20 mouse cellular contexts compared by ENCODE assay signal in the genomic region with DNA sequence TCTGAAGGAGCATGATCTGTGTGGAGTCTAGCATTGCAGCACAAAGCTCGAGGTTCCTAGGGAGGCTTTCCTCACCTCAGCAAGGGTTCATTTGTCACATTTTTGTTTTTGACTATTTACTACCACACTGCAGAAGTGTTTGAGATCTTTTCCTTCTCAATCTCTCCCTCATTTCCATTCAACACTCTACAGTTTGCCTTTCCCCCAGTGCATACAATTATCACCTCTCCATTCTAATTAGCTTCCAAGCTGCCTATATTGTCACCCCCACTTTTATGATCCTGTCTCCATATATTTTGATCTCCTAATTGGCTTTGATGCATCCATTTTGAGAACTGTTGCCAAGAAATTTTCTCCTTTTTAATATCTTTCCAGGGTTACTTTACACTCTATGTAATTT.
DNase-seq lines count a peak whose midpoint lies in the region; ATAC-seq lines count a peak whose summit lies in the region.
"Had no signal": no experiment of that assay in that cellular context is flagged by ENCODE, and none has a peak within 500 bp of the region (broad histone marks: within the 10 kb centered on the region; RNA-seq: fewer than 3 reads in every experiment).

No protein-coding gene starts in this region.

- no peak overlapping the region for H3K4me3 ChIP-seq in forebrain, embryonic 14.5 days (ENCODE audit: low read depth, low read length)
- H3K4me3 ChIP-seq in limb, embryonic 10.5 days: no peak overlapping the region
- H3K4me3 ChIP-seq: embryonic facial prominence, embryonic 15.5 days; erythroblast, embryonic 14.5 days; hindbrain, embryonic 10.5 days; intestine, embryonic 15.5 days had no signal

- 46% methylated on average over 1 of the region's 1 CpGs for WGBS in forebrain, embryonic 14.5 days
- WGBS in limb, embryonic 10.5 days: 31% methylated on average over 1 of the region's 1 CpGs

- H3K36me3 ChIP-seq in forebrain, embryonic 14.5 days (ENCODE audit: control insufficient read depth, insufficient read depth, low read length): no peaks in the 10 kb centered on the region
- H3K36me3 ChIP-seq in limb, embryonic 10.5 days: no peaks in the 10 kb centered on the region
- H3K36me3 ChIP-seq: embryonic facial prominence, embryonic 15.5 days; hindbrain, embryonic 10.5 days; intestine, embryonic 15.5 days had no signal

- ATAC-seq in frontal cortex, adult (ENCODE audit: low TSS enrichment): peak; percentile 81
- ATAC-seq in forebrain, embryonic 14.5 days: peak; percentile 75; the same call in 1 of the 2 replicates
- ATAC-seq: activated CD4-positive, CD25-positive, alpha-beta regulatory T cell, adult 4 months; intestine, embryonic 15.5 days; Patski had no signal

- no peak overlapping the region for H3K27ac ChIP-seq in forebrain, embryonic 14.5 days (ENCODE audit: low read depth, low read length)
- H3K27ac ChIP-seq in limb, embryonic 10.5 days: 0 out of 2 replicates have a peak overlapping the region, but pooled peaks have one; percentile 44
- H3K27ac ChIP-seq: embryonic facial prominence, embryonic 15.5 days; hindbrain, embryonic 10.5 days; hindbrain, embryonic 14.5 days; intestine, embryonic 15.5 days had no signal

- no peaks in the 10 kb centered on the region for H3K9me3 ChIP-seq in forebrain, embryonic 14.5 days (replicated peaks; ENCODE audit: control insufficient read depth, low read length)
- no peaks in the 10 kb centered on the region for H3K9me3 ChIP-seq in limb, embryonic 10.5 days (replicated peaks)
- H3K9me3 ChIP-seq: embryonic facial prominence, embryonic 15.5 days; hindbrain, embryonic 10.5 days; intestine, embryonic 15.5 days had no signal

- H3K4me1 ChIP-seq in forebrain, embryonic 14.5 days (ENCODE audit: control insufficient read depth, insufficient read depth, low read length): no peaks in the 10 kb centered on the region
- H3K4me1 ChIP-seq in limb, embryonic 10.5 days: peaks cover 27% of the 10 kb centered on the region
- H3K4me1 ChIP-seq: embryonic facial prominence, embryonic 15.5 days; hindbrain, embryonic 10.5 days; intestine, embryonic 15.5 days had no signal

- no peak overlapping the region for H3K4me2 ChIP-seq in forebrain, embryonic 14.5 days (ENCODE audit: low read length)
- H3K4me2 ChIP-seq: embryonic facial prominence, embryonic 15.5 days; heart, embryonic 11.5 days; hindbrain, embryonic 14.5 days; intestine, embryonic 15.5 days had no signal

- no peak overlapping the region for H3K9ac ChIP-seq in forebrain, embryonic 14.5 days (ENCODE audit: low read length)
- H3K9ac ChIP-seq: embryonic facial prominence, embryonic 15.5 days; hindbrain, embryonic 14.5 days; intestine, embryonic 15.5 days had no signal

- DNase-seq in frontal cortex, postnatal 14 days (ENCODE audit: low spot score in 2 of 2): no peak
- DNase-seq in forebrain, embryonic 14.5 days (ENCODE audit: low spot score): peak; percentile 72
- no peak for DNase-seq in limb, embryonic 10.5 days (ENCODE audit: low spot score)
- DNase-seq in urinary bladder, postnatal 25 days (ENCODE audit: low spot score): no peak
- no peak for DNase-seq in cerebellum, adult 8-10 months
- DNase-seq: adrenal gland, postnatal 14 days; cerebellum, adult 18-20 months; cerebellum, postnatal 10 days; gastrocnemius, postnatal 10 days; heart, adult 18-20 months had no signal

- no peaks in the 10 kb centered on the region for H3K27me3 ChIP-seq in forebrain, embryonic 14.5 days (replicated peaks; ENCODE audit: control insufficient read depth, insufficient read depth, low read length)
- peaks cover 19% of the 10 kb centered on the region for H3K27me3 ChIP-seq in limb, embryonic 10.5 days (ENCODE audit: low read depth, poor library complexity, severe bottlenecking)
- H3K27me3 ChIP-seq: CH12.LX; embryonic facial prominence, embryonic 15.5 days; intestine, embryonic 15.5 days; Patski had no signal
